Mouse (Mus musculus): ENCODE measurements around the gene Cdh16.
"Not testable (repeated sequence)": the region's sequence is repeated elsewhere in the genome, so short reads cannot be mapped to it uniquely, and the experiment has no call there.

Gene Cdh16

GRCm38 (mm10) chr8:104624161-104624560 lies at the start of gene Cdh16:
TSS of gene Cdh16 (minus strand) at chr8:104624396.
- DNase-seq: peak; percentile 70 to 76

DNA sequence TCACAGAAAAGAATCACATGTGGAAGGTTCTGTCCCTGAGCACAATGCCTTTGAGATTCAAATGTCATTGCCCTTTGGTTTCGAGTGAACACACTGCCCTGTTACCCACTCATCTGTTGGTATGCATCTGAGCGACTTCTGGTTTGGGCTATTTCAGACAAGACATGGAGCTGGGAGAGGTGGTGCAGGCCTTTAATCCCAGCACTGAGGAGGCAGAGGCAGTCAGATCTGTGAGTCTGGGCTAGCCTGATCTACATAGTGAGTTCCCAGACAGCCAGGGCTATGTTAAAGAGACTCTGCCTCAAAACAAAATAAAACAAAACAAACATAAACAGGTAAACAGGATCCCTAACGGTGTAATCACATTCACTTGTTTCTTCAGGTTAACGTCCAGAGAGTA lies 31.4 kb upstream of the Cdh16 start:
- DNase-seq: no peak

DNA sequence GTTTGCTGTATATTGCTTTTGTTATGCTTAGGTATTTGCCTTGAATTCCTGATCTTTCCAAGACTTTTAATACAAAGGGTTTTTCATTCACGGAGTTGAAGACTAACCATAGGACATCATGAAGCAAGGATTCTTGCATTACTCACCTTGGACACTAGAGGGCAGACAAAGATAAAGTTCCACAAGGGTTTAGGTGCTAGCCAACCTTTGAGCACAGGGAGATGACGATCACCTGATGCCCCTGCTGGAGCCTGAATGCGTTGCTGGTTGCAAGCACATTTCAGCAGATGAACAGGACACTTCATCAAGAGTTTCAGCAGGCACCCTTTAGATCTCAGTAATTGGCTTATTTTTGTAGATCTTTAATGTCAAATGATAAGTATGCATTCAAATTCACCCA lies 30.8 kb upstream of the Cdh16 start:
- DNase-seq: peak; percentile 52 to 76

- DNase-seq: not testable (repeated sequence)
Measured at GRCm38 (mm10) chr8:104644187-104644586, 20.0 kb upstream of the Cdh16 start.

- DNase-seq: no peak
Measured at GRCm38 (mm10) chr8:104642324-104642654, 18.1 kb upstream of the Cdh16 start.

DNA sequence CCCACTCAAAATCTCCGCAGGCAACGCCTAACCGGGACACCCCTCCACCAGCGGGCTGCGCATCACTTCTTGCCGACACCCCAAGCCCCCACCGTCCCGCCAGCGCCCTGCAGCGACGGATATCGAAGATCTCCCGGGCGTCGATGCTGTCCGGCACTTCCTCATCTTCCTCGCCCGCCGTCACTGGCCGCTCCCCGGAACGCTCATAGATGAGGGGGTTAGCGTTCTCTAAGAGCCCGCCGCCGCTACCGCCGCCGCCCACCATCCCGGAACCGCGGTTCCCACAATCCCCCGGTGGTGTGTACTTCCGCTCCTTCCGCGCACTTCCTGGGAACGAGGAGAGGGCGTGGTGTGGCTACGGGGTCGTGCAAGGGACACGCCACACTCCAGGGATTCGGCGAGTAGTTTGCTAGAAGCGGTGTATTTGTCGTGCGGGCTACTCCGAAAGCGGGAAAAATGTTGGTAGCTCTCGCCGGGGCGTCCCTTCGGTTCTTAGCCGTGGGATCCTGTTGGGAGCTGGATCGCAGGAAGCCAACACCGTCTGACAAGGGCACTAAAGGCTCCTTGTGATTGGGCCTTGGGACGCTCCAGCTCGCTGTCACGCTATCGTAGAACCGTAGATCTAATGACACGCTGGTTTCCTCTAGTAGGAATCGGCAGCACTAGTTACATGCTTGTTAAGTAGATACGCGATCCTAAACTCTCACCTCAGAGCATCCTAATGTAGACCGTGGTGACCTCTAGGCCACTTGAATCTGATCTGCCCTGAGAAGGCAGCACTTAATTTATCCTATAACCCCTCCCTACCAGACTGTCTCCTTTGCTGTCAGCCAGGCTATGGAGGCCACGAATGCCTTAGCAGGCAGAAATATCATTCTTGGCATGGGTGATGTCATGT lies 17.5 kb upstream of the Cdh16 start, which contains the start of gene Ciao2b:
Ciao2b (minus strand) TSS at position 540 of the 898 bp plus-strand sequence.
- DNase-seq: peak; percentile 88 to 90

DNA sequence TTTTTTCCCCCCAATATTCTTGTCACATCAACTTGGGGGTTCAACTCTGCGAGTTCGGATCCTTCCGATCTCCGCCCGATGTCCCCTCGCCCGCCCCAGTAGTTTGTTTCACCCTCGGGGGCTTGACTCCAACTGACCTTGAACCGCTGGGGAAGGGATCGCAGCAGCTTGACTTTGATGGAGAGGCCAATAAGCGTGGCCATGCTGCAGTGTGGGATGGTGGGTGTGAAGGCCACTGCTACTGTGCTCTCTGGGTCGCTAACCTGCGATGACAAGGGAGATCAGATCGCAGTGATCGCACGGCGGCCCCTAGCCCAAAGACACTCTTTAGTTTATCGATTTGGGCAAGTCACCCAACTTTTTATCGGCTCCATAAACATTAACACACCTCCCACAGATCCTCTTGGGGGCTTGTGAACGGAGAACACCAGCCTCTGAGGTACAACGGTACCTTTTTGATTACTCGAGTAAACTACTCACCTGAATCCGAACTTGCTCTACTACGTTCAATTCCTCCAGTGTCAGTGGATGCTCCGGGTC lies 16.7 kb upstream of the Cdh16 start:
- no peak for DNase-seq

DNA sequence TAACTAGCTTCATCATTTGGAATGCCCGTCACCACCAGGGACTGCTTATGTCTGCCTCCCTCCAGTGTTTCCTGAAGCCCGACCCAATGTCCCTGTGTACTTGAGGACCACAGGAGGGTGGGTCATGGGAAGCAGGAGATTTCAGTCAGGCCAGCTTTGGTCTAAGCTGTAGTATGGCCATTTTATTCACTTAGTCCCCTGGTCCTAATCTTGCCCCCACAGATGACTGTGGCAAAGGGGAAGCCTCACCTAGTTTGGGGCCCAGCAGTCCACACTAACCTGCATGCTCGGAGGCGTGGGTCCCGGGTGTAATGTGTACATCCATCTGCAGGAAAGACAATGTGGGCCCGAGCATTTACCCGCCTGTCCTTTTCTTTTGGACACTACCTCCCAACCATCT lies 16.0 kb upstream of the Cdh16 start:
- no peak for DNase-seq

GRCm38 (mm10) chr8:104638010-104638409 lies 13.8 kb upstream of the Cdh16 start:
- no peak for DNase-seq

DNA sequence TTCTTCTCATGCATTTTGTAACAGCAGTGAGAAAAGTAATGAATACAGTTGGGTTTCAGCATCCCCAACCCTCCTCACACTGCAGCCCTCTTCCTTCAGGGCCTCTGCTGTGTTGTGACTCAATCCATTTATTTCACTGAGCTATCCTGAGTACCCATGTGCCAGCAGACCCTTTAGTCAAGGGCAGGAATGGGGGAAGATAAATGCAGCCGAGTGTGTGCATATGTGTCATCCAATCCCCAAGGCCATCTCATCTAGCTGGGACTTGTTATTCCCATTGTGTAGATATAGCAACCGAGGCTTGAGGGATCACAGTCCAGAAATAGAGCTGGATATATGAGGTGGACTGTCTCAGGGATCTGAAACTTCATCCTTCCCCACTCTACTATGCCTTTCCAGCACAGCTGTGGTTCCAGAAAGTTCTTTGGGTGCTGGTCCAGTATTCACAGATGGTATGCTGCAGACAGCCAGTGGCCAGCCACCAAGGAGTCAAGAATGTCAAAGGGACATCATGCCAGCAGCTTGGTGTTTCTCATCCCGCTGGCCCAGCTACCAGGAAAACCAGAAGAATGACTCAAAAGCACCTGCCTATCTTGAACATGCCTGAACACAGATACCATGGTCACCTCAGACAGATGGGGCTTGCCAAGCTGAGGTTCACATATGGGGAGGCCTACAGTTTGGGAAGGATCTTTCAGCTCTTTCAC lies 11.0 kb upstream of the Cdh16 start:
- DNase-seq: no peak

GRCm38 (mm10) chr8:104633156-104633744 lies 9.1 kb upstream of the Cdh16 start:
- DNase-seq: peak in 1 of 2 experiments; percentile 2

- peak in 1 of 2 experiments; percentile 2 for DNase-seq
Measured at GRCm38 (mm10) chr8:104632486-104632885, 8.3 kb upstream of the Cdh16 start.

DNA sequence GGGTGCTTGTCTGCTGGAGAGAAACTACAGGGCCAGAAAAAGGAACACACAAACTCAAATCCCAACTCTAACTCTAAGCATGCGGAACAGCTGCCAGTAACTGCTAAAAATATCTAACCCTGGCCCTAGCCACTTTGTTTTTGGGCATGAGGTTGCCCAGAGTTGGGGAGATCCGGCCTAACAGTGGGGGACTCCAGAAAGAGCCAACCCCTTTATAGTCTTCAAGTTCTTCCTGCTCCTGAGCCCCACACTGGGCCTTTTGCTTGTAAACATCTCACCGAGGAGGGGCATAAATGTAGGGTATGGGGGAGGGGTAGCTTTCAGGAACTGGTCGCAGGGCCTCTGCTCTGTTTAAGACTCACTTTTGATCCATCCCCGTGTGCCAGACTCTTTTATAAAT lies 7.8 kb upstream of the Cdh16 start:
- DNase-seq: peak in 1 of 2 experiments; percentile 3

GRCm38 (mm10) chr8:104630981-104631663 lies 6.9 kb upstream of the Cdh16 start, which contains the start of gene Rrad:
TSS of gene Rrad (minus strand) at chr8:104631327.
- peak; percentile 61 to 69 for DNase-seq

- DNase-seq: peak in 1 of 2 experiments; percentile 18
Measured at GRCm38 (mm10) chr8:104630574-104630973, 6.4 kb upstream of the Cdh16 start.

GRCm38 (mm10) chr8:104630111-104630479 lies 5.9 kb upstream of the Cdh16 start:
- DNase-seq: no peak

DNA sequence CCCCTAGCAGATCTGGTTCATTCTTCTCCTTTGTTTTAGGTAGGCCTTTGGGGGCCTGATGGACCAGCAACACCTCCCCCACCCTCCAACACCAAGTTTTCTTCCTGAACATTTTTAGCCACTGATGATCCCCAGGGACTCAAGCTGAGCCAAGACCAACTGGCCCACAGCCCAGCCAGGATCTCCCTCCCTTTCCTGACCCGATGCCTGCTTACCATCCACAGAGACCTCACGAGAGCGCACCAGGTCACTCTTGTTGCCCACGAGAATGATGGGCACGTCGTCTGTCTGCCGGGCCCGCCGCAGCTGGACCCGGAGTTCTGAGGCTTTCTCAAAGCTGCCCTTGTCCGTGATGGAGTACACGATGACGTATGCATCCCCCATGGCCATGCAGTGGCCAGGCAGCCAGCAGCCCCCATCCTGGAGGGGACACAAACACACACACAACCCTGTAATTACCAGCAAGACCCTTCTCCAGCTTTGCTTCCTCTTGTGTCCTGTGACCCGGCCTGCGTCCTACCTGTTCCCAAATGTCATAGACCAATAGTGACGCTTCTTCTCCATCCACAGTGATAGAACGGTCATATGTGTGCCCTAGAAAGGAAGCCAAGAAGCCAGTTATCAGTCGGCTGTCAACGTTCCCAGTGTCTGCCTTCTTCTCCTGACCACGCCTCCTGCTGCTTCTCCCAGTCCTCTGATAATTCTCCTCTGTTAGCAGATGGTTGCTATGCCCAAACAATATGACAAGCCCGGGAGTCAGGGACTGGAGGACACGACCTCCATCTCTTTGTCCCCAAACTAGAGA lies 5.3 kb upstream of the Cdh16 start:
- peak in 1 of 2 experiments; percentile 7 for DNase-seq

GRCm38 (mm10) chr8:104628402-104628801 lies 4.2 kb upstream of the Cdh16 start:
- DNase-seq: no peak

DNA sequence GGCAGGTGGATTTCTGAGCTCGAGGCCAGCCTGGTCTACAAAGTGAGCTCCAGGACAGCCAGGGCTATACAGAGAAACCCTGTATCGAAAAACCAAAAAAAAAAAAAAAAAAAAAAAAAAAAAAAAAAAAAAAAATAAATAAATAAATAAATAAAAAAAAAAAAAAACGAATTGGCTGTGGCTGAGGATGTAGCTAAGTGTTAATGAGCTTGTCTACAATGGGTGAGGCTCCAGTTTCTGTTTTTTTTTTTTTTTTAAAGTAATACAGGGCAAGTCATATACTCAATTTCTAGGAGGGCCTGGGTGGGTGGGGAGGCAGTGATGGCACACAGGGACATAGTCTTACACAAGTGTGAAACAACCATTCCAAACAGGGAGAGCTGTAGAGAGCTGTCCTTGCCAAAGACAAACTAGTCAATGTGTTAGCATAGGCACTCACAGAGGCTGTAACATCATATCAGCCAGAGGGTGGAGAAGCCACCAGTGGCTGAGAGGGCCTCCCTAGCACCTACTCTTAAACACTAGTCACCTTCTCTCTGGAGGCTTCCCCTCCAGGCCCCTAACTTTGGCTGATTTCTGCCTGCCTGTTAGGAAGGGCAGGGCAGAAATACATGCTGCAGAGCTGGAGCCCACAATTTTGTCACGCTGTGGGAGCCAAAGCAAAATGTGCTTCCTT lies 3.0 kb upstream of the Cdh16 start:
- no peak for DNase-seq

DNA sequence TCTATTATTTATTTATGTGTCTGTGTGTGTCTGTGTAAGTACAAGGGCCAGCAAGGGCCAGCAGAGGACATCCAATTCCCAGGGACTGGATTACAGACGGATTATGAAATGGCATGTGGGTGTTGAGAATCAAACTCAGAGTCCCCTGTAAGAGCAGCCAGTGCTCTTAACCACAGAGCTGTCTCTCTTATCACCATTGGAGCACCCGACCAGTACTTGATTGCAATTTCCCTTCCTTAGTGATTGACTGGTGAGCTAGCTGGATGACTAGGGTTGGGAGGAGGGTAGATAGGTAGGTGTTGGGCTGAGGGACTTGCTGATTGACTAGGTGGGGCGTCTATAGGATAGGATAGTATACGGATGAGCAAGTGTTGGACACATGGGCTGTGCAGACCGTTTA lies 3.4 kb downstream of the Cdh16 start:
- DNase-seq: no peak

DNA sequence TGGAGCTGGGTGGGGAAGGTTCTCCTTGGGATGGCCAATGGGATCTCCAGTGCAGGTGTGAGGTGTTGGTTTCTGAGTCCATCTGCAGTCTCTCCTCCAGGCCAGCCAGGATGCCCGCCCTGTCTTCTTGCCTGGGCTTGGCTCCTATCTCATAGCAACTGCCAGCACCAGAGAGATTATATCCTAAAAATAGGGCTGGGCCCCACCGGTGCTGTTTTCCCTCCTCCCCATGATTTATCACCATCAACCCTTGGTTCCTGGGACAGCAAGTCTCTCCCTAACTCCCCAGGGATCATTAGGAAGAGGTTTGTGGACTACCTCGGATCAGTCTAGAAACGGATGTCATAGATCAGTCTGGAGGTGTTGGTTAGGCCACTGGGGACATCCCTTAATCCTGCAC lies 11.1 kb downstream of the Cdh16 start:
- DNase-seq: no peak
